Mouse (Mus musculus) gastrocnemius, postnatal 14 days (tissue): ENCODE data around the gene Foxj3. TPM values are rescaled to one million over a fixed set of nuclear protein-coding genes. Genes with fewer than 3 reads are reported as not detected.
"Not testable (repeated sequence)": the region's sequence is repeated elsewhere in the genome, so short reads cannot be mapped to it uniquely, and the experiment has no call there.

Source experiments
- DNase-seq: peaks from one replicate; pipeline ENCODE4 v3.0.0; 2021; ENCODE audit warnings: mixed read lengths
- intact Hi-C: fragments of 180-260 bp; cut with DNase I; formaldehyde crosslinking; loops from one replicate; pipeline ENCODE4 v1.15.1; 2025; ENCODE audit warnings: low total_unique reads
- long read RNA-seq, 2 experiments: library from polyadenylated mRNA; stranded (forward); transcript quantifications; one replicate each; pipeline ENCODE4 v2.0.0; 2021
- total RNA-seq, 2 experiments: library from RNA; stranded (reverse); gene quantifications; 2 replicates each; pipeline ENCODE4 v1.2.3; 2021

The Foxj3 gene
- total RNA-seq, result 10 to 100 TPM; 20.7 to 22.9 TPM
- long read RNA-seq, experiment 1, full-length matches to known transcripts, result 2 of 3 reads
- long read RNA-seq, experiment 1, partial matches to known transcripts, result 1 of 3 reads
- long read RNA-seq, experiment 1, other reads (novel, unspliced or antisense), result 0 of 3 reads
- long read RNA-seq, experiment 2, full-length matches to known transcripts, result 9 of 11 reads
- long read RNA-seq, experiment 2, partial matches to known transcripts, result 2 of 11 reads
- long read RNA-seq, experiment 2, other reads (novel, unspliced or antisense), result 0 of 11 reads

DNA sequence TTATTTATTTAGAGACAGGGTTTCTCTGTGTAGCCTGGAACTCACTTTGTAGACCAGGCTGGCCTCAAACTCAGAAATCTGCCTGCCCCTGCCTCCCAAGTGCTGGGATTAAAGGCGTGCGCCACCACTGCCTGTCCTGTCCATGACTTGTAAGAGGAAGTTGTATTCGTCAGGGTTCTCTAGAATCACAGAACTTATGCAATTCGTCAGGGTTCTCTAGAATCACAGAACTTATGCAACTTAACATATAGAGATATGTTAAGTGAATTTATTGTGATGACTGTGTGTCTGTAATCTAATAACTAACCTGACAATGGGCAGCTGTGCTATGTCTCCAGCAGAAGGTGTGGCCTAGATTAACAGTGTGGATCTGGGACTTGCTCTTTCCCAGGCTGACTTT lies at the start of gene Foxj3:
TSS of gene Foxj3 (plus strand) at position 390 of the 400 bp plus-strand sequence.
- intact Hi-C loops, result loop anchor here (10.0 kb wide), 1 partner anchor 292 kb away; no protein-coding TSS in a partner anchor
- not testable (repeated sequence) for DNase-seq

DNA sequence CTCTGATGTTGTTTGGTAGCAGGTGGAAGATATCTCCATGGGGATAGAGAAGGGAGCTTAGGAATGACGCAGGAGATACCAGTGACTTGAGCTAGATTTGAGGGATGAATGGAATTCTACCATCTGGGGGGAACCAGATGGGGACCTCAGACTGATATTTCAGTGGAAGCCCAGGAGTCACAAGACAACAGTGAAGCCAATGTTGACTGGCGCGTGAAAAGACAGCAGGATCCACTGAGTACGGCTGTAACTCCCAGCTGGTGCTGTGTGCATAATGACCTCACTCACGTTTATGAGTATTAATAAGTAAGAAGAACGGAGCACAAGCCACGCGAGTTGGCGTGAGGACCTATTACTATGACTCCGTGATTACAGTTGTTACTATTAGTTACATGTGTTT lies 47.1 kb upstream of the Foxj3 start:
- intact Hi-C loops, result no loop called here
- DNase-seq, result no peak

DNA sequence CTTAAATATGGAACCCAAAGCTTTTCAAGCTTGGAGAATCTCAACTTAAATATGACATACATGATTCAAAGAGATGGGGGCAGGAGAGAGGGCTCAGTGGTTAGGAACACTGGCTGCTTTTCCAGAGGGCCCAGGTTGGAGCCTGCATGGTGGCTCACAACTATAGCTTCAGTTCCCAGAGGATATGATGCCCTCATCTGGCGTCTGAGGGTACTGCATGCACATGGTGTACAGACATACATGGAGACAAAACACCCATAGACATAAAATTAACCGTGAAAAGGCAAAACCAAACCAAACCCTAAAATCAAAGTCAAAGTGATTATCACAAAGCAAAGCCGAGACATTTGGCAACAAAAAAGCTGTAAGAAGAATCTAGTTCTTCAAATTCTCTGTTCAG lies 46.0 kb upstream of the Foxj3 start:
- DNase-seq, result no peak
- intact Hi-C loops, result no loop called here

DNA sequence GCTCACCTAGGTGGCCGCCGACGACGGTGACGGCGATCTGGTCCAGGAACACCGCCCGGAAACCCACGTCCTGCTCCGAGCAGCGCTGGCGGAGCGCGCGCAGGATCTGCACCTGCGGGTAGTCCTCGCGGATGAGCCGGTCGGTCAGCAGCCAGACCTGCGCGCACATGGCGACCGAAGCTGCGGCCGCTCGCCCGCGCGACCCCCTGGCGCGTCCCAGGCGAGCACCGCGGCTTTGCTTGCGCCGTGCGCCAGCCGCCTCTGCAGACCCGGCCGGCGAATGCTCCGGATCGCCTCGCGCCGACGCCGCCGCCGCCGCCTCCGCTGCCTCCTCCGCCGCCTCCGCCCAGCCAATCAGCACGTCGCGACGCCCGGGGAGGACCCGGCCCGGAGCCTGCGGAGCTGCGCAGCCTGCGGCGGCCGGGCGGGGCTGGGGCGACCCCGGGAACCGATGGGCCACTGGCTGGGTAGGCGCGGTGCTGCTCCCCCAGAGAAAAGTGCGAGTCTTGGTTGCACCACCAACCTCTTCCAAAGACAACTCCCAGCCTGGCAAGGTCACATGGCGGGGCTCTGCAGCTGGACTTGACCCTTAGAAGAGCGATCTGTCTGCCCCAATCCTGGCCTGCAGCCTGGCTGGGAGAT lies 44.4 kb upstream of the Foxj3 start, which contains the start of gene Rimkla:
TSS of gene Rimkla (minus strand) at position 338 of the 642 bp plus-strand sequence.
- DNase-seq, result peak; percentile 69
- intact Hi-C loops, result no loop called here

DNA sequence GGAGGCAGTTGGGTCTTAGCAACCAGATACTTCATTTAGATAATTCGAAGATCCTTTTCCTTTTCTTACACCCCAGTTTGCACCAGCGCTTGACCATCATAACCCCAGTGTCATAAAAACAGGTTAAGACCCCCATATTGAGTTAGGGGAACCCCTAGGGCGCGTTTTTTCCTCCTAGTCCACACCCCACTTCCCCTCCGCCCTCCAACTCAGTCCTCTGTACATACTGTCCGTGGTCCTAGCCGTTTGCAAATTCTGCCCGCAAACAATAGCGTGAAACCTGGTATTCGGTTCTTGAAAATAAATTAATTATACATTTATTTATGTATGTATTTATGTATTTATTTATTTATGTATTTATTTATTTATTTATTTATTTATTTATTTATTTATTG lies 43.9 kb upstream of the Foxj3 start:
- no peak for DNase-seq
- intact Hi-C loops, result no loop called here

DNA sequence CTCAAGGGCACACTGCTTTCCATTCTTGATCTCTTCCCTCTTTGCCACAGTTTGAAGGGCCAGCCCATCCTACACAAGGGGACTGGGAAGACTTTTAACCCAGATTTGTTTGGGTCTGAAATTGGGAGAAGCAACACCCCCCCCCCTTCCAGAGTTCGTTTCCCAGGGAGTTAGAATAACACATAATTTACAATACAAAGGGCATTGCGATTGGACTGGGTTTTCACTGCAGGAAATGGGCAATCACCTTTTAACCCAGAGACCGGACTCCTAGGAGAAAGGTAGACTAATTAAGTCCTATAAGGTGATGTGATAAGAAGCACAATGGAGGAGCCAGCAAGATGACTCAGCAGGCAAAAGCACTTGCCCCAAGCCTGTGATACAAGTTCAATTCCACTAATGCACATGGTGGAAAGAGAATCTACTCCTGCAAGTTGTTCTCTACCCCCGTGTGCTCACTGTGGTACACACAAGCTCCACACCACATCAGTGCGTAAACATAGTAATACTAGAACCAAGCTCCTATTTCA lies 38.4 kb upstream of the Foxj3 start:
- intact Hi-C loops, result no loop called here
- no peak for DNase-seq

DNA sequence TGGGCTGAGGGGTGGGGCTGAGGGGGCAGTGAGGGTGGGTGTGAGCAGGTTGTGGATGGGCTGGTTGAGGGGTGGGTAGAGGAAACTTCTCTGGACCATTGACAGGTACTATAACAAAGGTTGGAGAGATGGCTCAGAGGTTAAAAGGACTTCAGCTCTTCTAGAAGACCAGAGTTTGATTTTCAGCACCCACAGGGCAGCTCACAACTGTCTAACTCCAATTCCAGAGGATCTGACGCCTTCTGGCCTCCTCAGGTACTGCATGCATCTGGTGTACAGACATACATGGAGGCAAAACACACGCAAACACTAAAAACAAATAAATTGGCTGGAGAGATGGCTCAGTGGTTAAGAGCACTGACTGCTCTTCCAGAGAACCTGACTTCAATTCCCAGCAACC lies 25.2 kb upstream of the Foxj3 start:
- intact Hi-C loops, result no loop called here
- no peak for DNase-seq

DNA sequence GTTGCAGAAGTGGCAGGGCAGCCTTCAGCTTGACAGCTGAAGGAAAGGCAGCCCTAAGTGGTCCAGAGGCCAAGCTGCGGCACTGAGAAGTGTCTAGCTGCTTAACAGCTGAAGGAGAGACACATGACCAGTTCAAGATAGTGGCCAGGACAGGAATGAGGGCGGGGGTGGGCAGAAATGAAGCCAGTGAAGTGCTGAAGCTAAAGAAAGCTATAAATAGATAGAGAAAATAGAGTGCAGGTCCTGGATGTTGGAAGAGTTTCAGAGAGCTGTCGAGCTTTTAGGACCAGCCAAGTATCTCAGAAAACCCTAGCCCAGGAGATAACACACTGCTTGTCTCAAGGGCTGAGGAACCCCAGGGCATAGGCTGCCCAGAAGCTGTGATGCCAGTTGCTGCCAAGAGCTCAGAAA lies 24.1 kb upstream of the Foxj3 start:
- no peak for DNase-seq
- intact Hi-C loops, result no loop called here

DNA sequence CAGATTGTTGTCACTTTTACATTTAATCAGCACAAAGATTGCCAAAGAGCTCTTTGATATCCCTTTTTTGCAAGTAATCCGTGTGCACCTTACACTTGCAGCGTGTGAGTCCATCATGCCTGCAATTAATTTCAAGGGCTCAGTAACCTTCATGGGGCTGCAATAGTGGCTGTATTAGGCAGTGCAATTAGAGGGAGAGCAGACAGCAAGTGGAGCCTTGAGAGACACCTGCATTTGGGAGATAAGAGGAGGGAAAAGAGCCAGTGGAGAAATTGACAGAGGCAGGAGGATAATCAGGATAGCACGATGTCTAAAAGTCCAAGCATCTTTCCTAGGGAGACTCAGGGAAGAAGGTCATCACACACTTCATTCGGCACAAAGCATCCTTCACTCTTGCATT lies 13.2 kb upstream of the Foxj3 start:
- intact Hi-C loops, result no loop called here
- no peak for DNase-seq

DNA sequence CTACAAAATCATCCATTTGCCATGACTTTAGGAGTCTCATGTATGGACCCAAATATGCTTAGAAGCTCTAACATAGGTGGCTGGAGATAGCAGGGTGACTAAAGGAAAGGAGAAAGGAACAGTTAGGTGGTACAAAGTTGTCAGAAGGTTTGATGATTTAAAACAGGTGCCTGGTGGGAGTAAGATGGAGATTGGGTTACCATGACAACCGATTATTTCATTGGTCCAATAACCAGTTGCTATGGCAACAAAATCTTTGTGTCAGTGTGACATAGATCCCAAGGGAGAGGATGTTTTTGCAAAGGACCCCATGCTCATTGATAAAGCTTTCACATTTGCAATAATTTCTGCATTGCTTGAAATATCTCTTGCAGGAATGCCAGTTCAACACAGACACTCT lies 12.8 kb upstream of the Foxj3 start:
- intact Hi-C loops, result no loop called here
- no peak for DNase-seq

DNA sequence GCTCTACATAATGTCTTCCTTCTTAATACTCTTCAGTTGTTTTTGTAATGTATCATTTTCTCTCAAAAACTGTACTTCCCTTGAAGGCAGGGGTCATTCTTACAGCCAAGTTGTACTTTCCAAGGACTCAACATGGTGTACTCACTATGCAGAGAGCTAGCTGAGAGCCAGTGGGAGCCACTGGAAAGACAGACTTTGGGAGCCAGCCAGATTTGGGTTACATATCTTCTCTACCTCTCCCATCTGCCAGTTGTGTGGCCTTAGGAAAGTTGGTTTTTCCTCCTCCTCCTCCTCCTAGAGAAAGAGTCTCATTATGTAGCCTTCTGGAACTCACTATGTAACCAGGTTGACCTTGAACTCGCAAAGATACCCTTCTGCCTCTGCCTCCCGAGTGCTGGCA lies 12.3 kb upstream of the Foxj3 start:
- no peak for DNase-seq
- intact Hi-C loops, result no loop called here

DNA sequence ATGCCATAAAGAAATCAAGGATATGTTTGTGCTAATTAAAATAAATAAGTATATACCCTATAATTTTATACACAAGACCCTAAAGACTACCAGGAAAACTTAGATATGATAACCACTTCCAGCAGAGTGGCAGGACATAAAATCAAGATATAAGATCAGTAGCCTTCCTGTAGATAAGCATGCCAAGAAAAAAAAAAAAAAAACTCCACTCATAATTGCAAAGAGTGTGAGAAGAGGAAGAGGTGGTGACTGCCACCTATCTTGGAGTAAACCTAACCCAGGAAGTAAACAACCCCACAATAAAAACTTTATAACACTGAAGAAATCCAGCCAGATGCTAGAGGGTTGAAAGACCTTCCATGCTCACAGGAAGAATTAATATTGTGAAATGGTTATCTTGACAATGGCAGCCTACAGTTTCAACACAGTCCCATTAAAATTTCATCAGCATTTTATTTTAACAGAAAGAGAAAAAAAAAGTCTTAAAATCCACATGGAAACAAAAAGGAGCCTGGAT lies 10.4 kb upstream of the Foxj3 start:
- no peak for DNase-seq
- intact Hi-C loops, result no loop called here

DNA sequence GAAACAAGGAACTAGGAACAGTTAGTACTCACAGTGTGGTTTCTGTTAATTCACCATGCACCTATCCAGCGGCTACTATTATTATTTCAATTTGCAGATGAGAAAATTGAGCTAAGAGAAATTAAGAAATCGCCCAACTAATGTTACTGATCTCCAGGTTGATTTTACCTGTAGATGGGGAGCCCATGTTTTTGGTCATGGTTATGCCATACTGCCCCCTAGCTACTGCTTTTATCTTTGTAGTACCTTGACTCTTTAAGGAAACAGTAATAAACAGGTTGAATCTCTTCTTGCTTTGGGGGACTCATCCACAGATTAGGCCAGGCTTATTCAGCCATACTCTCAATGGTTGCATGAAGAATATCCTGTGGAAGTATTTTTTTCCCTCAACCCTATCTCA lies 5.0 kb upstream of the Foxj3 start:
- intact Hi-C loops, result loop anchor here (5.0 to 10.0 kb wide), 2 partner anchors 100 to 287 kb away; no protein-coding TSS in a partner anchor
- no peak for DNase-seq

DNA sequence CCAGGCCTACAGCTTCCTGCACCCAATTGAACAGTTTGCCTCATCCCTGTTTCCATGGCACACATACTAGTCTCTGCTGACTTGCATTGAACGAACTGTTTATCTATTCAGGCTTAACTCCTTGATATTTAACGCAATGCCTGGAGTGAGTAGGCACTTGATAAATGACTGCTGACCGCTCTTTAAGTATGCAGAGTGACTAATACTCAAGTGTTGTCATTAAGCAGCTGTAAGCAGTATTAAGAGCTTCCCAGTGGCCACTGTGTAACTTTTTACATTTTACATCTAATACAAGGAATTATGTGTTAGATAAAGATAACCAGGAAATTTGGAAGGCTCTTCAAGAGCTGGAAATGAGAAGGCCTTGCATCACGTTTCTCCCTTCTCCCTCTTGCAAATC lies 1.7 kb upstream of the Foxj3 start:
- no peak for DNase-seq
- intact Hi-C loops, result loop anchor here (10.0 kb wide), 1 partner anchor 290 kb away; no protein-coding TSS in a partner anchor

DNA sequence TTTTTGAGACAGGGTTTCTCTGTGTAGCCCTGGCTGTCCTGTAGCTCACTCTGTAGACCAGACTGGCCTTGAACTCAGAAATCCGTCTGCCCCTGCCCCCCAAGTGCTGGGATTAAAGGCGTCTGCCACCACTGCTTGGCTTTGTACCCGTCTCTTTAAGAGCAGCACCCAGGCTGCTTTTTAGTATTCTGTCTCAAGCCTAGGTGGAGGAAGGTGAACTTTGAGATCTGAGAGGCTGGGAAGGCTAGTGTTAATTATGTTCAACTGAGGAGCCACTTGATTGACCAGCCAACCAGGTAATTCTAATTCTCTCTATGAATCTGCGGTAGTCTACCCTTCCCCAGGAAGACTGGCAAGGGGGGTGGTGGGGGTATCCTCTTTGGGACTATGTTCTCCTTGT lies 632 bp downstream of the Foxj3 start:
- intact Hi-C loops, result loop anchor here (10.0 kb wide), 1 partner anchor 293 kb away; no protein-coding TSS in a partner anchor
- DNase-seq, result no peak

DNA sequence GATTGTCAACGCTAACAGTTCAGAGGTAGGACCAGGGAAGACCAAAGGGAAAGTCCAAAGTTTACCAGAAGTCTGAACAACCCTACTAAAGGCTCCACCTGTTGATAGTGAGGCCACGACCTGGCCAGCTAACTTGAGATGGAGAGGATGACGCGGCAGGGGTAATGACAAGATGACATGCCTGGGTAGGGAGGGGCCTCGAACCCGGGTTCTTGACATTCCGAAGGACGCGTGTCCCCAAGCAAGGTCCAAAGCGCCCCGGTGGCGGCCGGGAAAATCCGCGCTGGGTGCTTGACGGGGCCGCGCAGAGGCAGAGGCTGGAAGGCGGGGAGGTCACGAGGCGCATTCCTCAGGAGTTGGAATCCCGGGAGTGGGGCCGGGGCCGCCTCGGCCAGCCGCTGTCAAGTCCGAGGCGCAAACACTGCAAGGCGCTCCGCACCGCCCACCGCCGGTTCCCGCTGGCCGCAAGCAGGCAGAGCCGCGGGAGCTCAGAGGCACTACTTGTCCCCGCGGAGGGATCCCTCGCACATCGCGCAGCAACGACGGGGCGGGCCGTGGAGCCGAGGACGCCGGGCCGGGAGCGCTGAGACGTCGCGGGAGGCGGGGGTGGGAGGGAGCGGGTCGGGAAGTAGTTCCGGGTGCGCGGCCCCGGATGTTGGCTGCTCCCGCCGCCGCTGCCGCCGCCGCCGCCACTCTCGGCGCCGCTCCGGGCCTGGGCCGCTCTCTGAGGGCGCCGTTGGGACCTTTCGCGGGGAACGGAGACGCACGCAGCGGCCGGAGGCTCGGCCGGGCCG lies 2.4 kb downstream of the Foxj3 start, which contains the start of gene Frg2f1:
TSS of gene Frg2f1 (minus strand) at position 499 of the 794 bp plus-strand sequence.
- intact Hi-C loops, result loop anchor here (10.0 kb wide), 1 partner anchor 294 kb away; no protein-coding TSS in a partner anchor
- DNase-seq, result peak; percentile 97

DNA sequence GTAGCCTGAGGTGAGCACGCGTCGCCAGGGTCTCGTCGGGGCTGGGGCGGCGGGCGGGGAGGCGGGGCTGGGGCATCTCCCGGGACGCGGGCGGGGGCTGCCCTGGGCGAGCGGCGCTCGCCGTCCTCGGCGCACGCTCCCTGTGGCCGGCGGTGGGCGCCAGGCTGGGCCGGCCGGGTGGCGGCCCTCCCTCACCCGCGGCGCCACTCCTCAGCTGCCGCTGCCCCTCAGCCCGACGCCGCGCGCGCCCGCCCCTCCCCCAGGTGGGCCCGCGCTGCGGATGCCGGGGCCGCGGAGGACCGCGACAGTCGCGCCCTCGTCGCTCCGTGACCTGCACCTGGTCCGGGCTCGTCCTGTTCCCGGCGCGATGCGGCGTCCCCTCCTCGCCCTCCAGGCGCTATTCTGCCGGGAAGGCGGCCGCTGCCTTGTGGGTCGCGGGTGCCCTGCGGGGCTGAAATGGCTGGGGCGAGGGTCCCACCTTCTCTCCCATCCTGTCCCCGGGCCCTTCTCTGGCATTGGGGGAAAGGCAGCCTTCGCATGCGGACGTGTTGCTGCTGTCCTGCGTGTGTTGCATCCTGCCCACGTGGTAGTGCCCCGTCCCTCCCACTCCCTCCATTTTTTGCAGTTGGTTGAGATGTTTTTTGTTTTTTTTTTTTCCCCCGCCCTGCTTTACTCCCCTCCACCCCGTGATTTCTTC lies 3.2 kb downstream of the Foxj3 start:
- peak; percentile 37 for DNase-seq
- intact Hi-C loops, result loop anchor here (10.0 kb wide), 1 partner anchor 295 kb away; no protein-coding TSS in a partner anchor

DNA sequence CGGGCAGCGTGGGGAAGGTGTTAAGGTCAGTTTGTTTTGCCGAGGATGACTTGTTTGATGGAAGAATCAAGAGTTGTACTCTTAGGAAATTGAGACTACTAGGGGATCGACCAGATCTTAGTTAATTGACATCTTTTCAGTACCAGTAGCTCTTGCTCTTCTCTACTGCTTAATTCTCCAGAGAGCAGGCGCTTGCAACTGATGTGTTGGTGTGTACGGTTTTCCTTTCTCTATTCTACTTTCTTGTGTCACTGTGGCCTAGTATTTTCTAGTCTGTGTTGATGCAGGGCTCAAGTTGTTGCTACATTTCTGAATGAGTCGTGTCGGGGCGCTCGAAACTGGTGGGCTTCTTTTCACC lies 3.7 kb downstream of the Foxj3 start:
- intact Hi-C loops, result no loop called here
- no peak for DNase-seq

DNA sequence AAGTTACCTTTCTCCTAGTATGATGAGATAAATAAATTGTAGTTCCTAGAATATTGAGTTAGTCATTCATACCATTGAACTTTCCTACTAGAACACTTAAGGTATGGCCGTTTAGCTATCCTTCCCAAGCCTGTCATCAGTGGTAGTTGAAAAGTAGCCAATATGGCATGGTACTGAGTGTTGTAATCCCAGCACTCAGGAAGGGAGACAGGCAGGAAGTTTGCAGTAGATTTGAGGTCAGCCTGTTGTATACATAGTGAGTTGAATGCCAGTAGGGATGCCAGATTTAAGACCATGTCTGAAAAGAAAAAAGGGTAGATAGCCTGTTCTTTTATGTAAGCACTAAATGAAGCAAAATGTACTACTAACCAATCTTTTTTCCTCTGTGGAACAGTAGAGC lies 14.1 kb downstream of the Foxj3 start:
- intact Hi-C loops, result no loop called here
- no peak for DNase-seq
